Mouse (Mus musculus) CH12.LX (cell line): ENCODE results near the gene Ugt2b38. TPM values are rescaled to one million over a fixed set of nuclear protein-coding genes. Genes with fewer than 3 reads are reported as not detected.
"Not testable (repeated sequence)": the region's sequence is repeated elsewhere in the genome, so short reads cannot be mapped to it uniquely, and the experiment has no call there.

Experiments
- DNase-seq: peaks from one replicate; pipeline ENCODE4 v3.0.0-alpha.2; 2013; ENCODE audit errors: extremely low read depth
- H3K27ac ChIP-seq: 2 replicates; pipeline ENCODE4 v1.5.1; 2012; ENCODE audit warnings: low read depth, mild to moderate bottlenecking, control low read depth, moderate library complexity; ENCODE audit not compliant: insufficient read depth
- H3K27me3 ChIP-seq: replicated peaks from 2 replicates; pipeline ENCODE3; 2012; ENCODE audit warnings: inconsistent platforms
- H3K36me3 ChIP-seq, 2 experiments: replicated peaks in 1 of 2; 2 replicates each; pipeline versions ENCODE3 to v1.6.1; 2012; ENCODE audit warnings: inconsistent platforms in 1 of 2, low read length in 1 of 2, mild to moderate bottlenecking in 1 of 2, mixed read lengths in 1 of 2, moderate library complexity in 1 of 2; ENCODE audit not compliant: control insufficient read depth in 1 of 2, insufficient read depth in 1 of 2
- H3K4me1 ChIP-seq, 2 experiments: 2 replicates each; pipeline ENCODE4 v1.6.1; 2012; ENCODE audit warnings: inconsistent platforms in 1 of 2, moderate library complexity in 1 of 2; ENCODE audit not compliant: insufficient read depth in 2 of 2, control insufficient read depth in 1 of 2
- H3K4me2 ChIP-seq: 2 replicates; pipeline ENCODE4 v1.6.1; 2012; ENCODE audit warnings: low read depth, mild to moderate bottlenecking, control low read depth; ENCODE audit not compliant: poor library complexity, insufficient read depth, severe bottlenecking
- H3K4me3 ChIP-seq, 3 experiments: fragments of 150-350 bp in 1 of 3; sonication (generic) in 1 of 3; replicated peaks in 1 of 3; 2 replicates each; pipeline versions ENCODE3 to v1.5.1; 2011 to 2012; ENCODE audit warnings: low read depth in 2 of 3, low read length in 2 of 3, mild to moderate bottlenecking in 2 of 3, moderate library complexity in 2 of 3, control low read depth in 1 of 3, improper control_type of control experiment in 1 of 3, inconsistent platforms in 1 of 3, mixed read lengths in 1 of 3; ENCODE audit not compliant: poor library complexity in 1 of 3
- H3K79me2 ChIP-seq: replicated peaks from 2 replicates; pipeline ENCODE4 v1.6.1; 2012; ENCODE audit warnings: mild to moderate bottlenecking, moderate library complexity; ENCODE audit not compliant: control insufficient read depth, poor library complexity, insufficient read depth, severe bottlenecking; ENCODE audit errors: extremely low read depth
- H3K9ac ChIP-seq: 2 replicates; pipeline ENCODE4 v1.6.1; 2012; ENCODE audit warnings: low read depth, mild to moderate bottlenecking, control low read depth, moderate library complexity; ENCODE audit not compliant: insufficient read depth
- H3K9me3 ChIP-seq: replicated peaks from 2 replicates; pipeline ENCODE3; 2012; ENCODE audit warnings: low read length, inconsistent platforms, mixed read lengths
- CTCF ChIP-seq, 2 experiments: IDR thresholded peaks in 1 of 2; conservative IDR thresholded peaks in 1 of 2; 2 replicates each; pipeline ENCODE4 v1.5.1; 2011 to 2012; ENCODE audit warnings: low read depth in 2 of 2, low read length in 2 of 2, improper control_type of control experiment in 1 of 2, inconsistent platforms in 1 of 2, mild to moderate bottlenecking in 1 of 2, moderate library complexity in 1 of 2
- EP300 ChIP-seq: IDR thresholded peaks from 2 replicates; pipeline ENCODE4 v1.6.1; 2011; ENCODE audit warnings: low read length, improper control_type of control experiment
- ETS1 ChIP-seq: conservative IDR thresholded peaks from 2 replicates; pipeline ENCODE4 v1.6.1; 2012; ENCODE audit warnings: low read depth, mild to moderate bottlenecking, inconsistent platforms, low read length, improper control_type of control experiment, moderate library complexity
- IRF4 ChIP-seq: IDR thresholded peaks from 2 replicates; pipeline ENCODE4 v1.6.1; 2014; ENCODE audit warnings: low read depth, mild to moderate bottlenecking, inconsistent platforms, low read length, improper control_type of control experiment
- JUN ChIP-seq: IDR thresholded peaks from 2 replicates; pipeline ENCODE4 v1.6.1; 2011; ENCODE audit warnings: low read depth, mild to moderate bottlenecking, low read length, improper control_type of control experiment, moderate library complexity; ENCODE audit not compliant: insufficient read depth
- JUND ChIP-seq: conservative IDR thresholded peaks from 2 replicates; pipeline ENCODE4 v1.6.1; 2011; ENCODE audit warnings: low read depth, low read length, improper control_type of control experiment
- KAT2A ChIP-seq: IDR thresholded peaks from 2 replicates; pipeline ENCODE4 v1.6.1; 2012; ENCODE audit warnings: low read length, improper control_type of control experiment, inconsistent platforms; ENCODE audit not compliant: insufficient replicate concordance
- MAFK ChIP-seq: IDR thresholded peaks from 2 replicates; pipeline ENCODE4 v1.6.1; 2011; ENCODE audit warnings: low read length, improper control_type of control experiment; ENCODE audit not compliant: insufficient replicate concordance
- MYC ChIP-seq: IDR thresholded peaks from 2 replicates; pipeline ENCODE4 v1.6.1; 2011; ENCODE audit warnings: low read depth, mild to moderate bottlenecking, improper control_type of control experiment, low read length
- NELFE ChIP-seq: IDR thresholded peaks from 2 replicates; pipeline ENCODE4 v1.6.1; 2011; ENCODE audit warnings: low read depth, low read length, improper control_type of control experiment
- NRF1 ChIP-seq: IDR thresholded peaks from 2 replicates; pipeline ENCODE4 v1.6.1; 2014; ENCODE audit warnings: low read depth, mild to moderate bottlenecking, inconsistent platforms, low read length, improper control_type of control experiment, moderate library complexity
- PAX5 ChIP-seq: IDR thresholded peaks from 2 replicates; pipeline ENCODE4 v1.6.1; 2012; ENCODE audit warnings: low read length, inconsistent platforms, mixed read lengths
- RAD21 ChIP-seq: IDR thresholded peaks from 2 replicates; pipeline ENCODE4 v1.6.1; 2011; ENCODE audit warnings: low read depth, mild to moderate bottlenecking, low read length, improper control_type of control experiment, moderate library complexity
- TBP ChIP-seq: conservative IDR thresholded peaks from 2 replicates; pipeline ENCODE4 v1.6.1; 2011; ENCODE audit warnings: low read depth, low read length, improper control_type of control experiment
- TCF12 ChIP-seq: IDR thresholded peaks from 2 replicates; pipeline ENCODE4 v1.6.1; 2014; ENCODE audit warnings: low read depth, mild to moderate bottlenecking, inconsistent platforms, low read length, improper control_type of control experiment
- USF1 ChIP-seq: IDR thresholded peaks from 2 replicates; pipeline ENCODE4 v1.6.1; 2014; ENCODE audit warnings: low read depth, mild to moderate bottlenecking, inconsistent platforms, low read length, improper control_type of control experiment
- ZC3H11A ChIP-seq: IDR thresholded peaks from 2 replicates; pipeline ENCODE4 v1.6.1; 2012; ENCODE audit warnings: low read depth, mild to moderate bottlenecking, inconsistent platforms, low read length, improper control_type of control experiment
- ZKSCAN1 ChIP-seq: IDR thresholded peaks from 2 replicates; pipeline ENCODE4 v1.6.1; 2012; ENCODE audit warnings: low read depth, inconsistent platforms, low read length, improper control_type of control experiment, borderline replicate concordance
- ZMIZ1 ChIP-seq: IDR thresholded peaks from 2 replicates; pipeline ENCODE4 v1.6.1; 2012; ENCODE audit warnings: low read depth, mild to moderate bottlenecking, inconsistent platforms, low read length, improper control_type of control experiment
- dilution Hi-C: fragments of 300-500 bp; cut with MboI; formaldehyde crosslinking; loops from 2 replicates; pipeline ENCODE4 v1.14.3; 2020; ENCODE audit warnings: low sequenced_read_pairs; ENCODE audit not compliant: extremely low pct_unique_long_range_greater_than_20kb, extremely low pct_ligation_motif_present
- in situ Hi-C: fragments of 300-500 bp; cut with MboI; formaldehyde crosslinking; loops from 3 replicates; pipeline ENCODE4 v1.14.3; 2019; ENCODE audit warnings: low sequenced_read_pairs, low pct_ligation_motif_present, low pct_unique_long_range_greater_than_20kb, mixed read lengths
- polyA plus RNA-seq: library from polyadenylated mRNA; unstranded; fragments of >175 nt; gene quantifications from 2 replicates; pipeline ENCODE4 v1.2.1, GENCODE M21; 2012; ENCODE audit warnings: low read depth; ENCODE audit not compliant: insufficient read length
- total RNA-seq, 2 experiments: library from RNA; depleted of rRNA; stranded (reverse); fragments of 300-350 nt in 1 of 2; fragments of >200 nt in 1 of 2; gene quantifications; 2 replicates each; pipeline ENCODE4 v1.2.3; 2012 to 2014

The Ugt2b38 gene
- total and polyA plus RNA-seq, 3 experiments = not detected

- no peak overlapping the region for H3K9ac ChIP-seq
- no peak for DNase-seq
- H3K27ac ChIP-seq = no peak overlapping the region
- no peak overlapping the region for H3K4me2 ChIP-seq
- H3K27me3 ChIP-seq = no peaks in the 10 kb centered on the region
- no peaks in the 10 kb centered on the region for H3K79me2 ChIP-seq
- no peaks in the 10 kb centered on the region for H3K36me3 ChIP-seq
- H3K4me3 ChIP-seq = no peak overlapping the region
- no peaks in the 10 kb centered on the region for H3K4me1 ChIP-seq
- dilution Hi-C loops = no loop called here
- in situ Hi-C loops = no loop called here
- no peaks in the 10 kb centered on the region for H3K9me3 ChIP-seq
- TF ChIP-seq KAT2A = no peak
- no peak for TF ChIP-seq CTCF (conservative IDR thresholded peaks at IDR 0.05 in 1 of 2, IDR thresholded peaks at IDR 0.05 in 1 of 2; ENCODE audit: low read depth in 2 of 2, low read length in 2 of 2)
- no peak for TF ChIP-seq USF1
- TF ChIP-seq TBP = no peak
- TF ChIP-seq NRF1 = no peak
- no peak for TF ChIP-seq ZMIZ1
- no peak for TF ChIP-seq NELFE
- no peak for TF ChIP-seq PAX5
- no peak for TF ChIP-seq MYC
- TF ChIP-seq RAD21 = no peak
- TF ChIP-seq ETS1 = no peak
- TF ChIP-seq IRF4 = no peak
- no peak for TF ChIP-seq JUN
- no peak for TF ChIP-seq JUND
- TF ChIP-seq MAFK = no peak
- no peak for TF ChIP-seq ZKSCAN1
- TF ChIP-seq EP300 = no peak
- TF ChIP-seq ZC3H11A = no peak
- TF ChIP-seq TCF12 = no peak
Measured at GRCm38 (mm10) chr5:87455519-87455918, 31.5 kb upstream of the Ugt2b38 start.

GRCm38 (mm10) chr5:87452514-87452913 lies 28.5 kb upstream of the Ugt2b38 start:
- H3K9ac ChIP-seq, H3K79me2 ChIP-seq, H3K9me3 ChIP-seq, in situ Hi-C loops, H3K4me1 ChIP-seq, H3K27ac ChIP-seq, DNase-seq, H3K4me2 ChIP-seq, dilution Hi-C loops, H3K4me3 ChIP-seq, H3K27me3 ChIP-seq, H3K36me3 ChIP-seq: not testable (repeated sequence)
